ENCODE assay signal across 20 mouse cellular contexts in genomic region chr9:33724811-33725210, GRCm38 (mm10).
DNase-seq lines count a peak whose midpoint lies in the region; TF ChIP-seq lines count a peak whose summit lies in the region.
"Had no signal": no experiment of that assay in that cellular context is flagged by ENCODE, and none has a peak within 500 bp of the region (broad histone marks: within the 10 kb centered on the region; RNA-seq: fewer than 3 reads in every experiment).

No protein-coding gene starts in this region.

- DNase-seq in right cerebral cortex, adult 18-20 months, result peak; percentile 7
- no peak for DNase-seq in right cerebral cortex, postnatal 4 days
- peak; percentile 67 to 84 for DNase-seq in cerebellum, adult 2 months
- DNase-seq in cerebellum, postnatal 14 days, result peak; percentile 12 to 61
- no peak for DNase-seq in heart, postnatal 14 days
- no peak for DNase-seq in gastrocnemius, adult 2 months
- no peak for DNase-seq in left cerebral cortex, postnatal 4 days
- DNase-seq: adrenal gland, adult 8-10 months; embryo, embryonic 11 days; gastrocnemius, postnatal 14 days; heart, adult 11 months; kidney, adult 8-10 months; kidney, postnatal 10 days; retina, postnatal 1 day; thymus, postnatal 14 days had no signal

- TF ChIP-seq POLR2A in cerebellum, adult 2 months (IDR thresholded peaks at IDR 0.05; ENCODE audit: borderline replicate concordance, insufficient read depth, low read length), result no peak

- 9% methylated on average over 1 of the region's 1 CpGs for WGBS in cerebellum, adult 2 months

- no peak overlapping the region for H3K4me3 ChIP-seq in cerebellum, adult 2 months (replicated peaks; ENCODE audit: insufficient read depth, low read depth, low read length)
- no peak overlapping the region for H3K4me3 ChIP-seq in gastrocnemius, adult 2 months
- H3K4me3 ChIP-seq: hindbrain, embryonic 10.5 days; intestine, embryonic 15.5 days; midbrain, embryonic 15.5 days; neural tube, embryonic 12.5 days had no signal

- H3K4me1 ChIP-seq in cerebellum, adult 2 months (ENCODE audit: control insufficient read depth, insufficient read depth, low read length), result peaks cover 8% of the 10 kb centered on the region; the same call in 1 of the 2 replicates
- H3K4me1 ChIP-seq: hindbrain, embryonic 10.5 days; intestine, embryonic 15.5 days; midbrain, embryonic 15.5 days; neural tube, embryonic 12.5 days had no signal

- intact Hi-C loops in heart, postnatal 14 days (cut with DNase I), result no loop called here
- intact Hi-C loops in gastrocnemius, adult 2 months (cut with DNase I), result no loop called here
- intact Hi-C loops in left cerebral cortex, postnatal 4 days (cut with DNase I), result no loop called here

- peak overlapping the region; percentile 91 for H3K27ac ChIP-seq in cerebellum, adult 2 months (ENCODE audit: insufficient read depth, low read length)
- H3K27ac ChIP-seq in gastrocnemius, adult 2 months, result no peak overlapping the region
- H3K27ac ChIP-seq: hindbrain, embryonic 10.5 days; intestine, embryonic 15.5 days; macrophage; midbrain, embryonic 15.5 days; neural tube, embryonic 12.5 days had no signal

- H3K27me3 ChIP-seq in cerebellum, adult 2 months (ENCODE audit: control insufficient read depth, insufficient read depth, low read length), result no peaks in the 10 kb centered on the region
- H3K27me3 ChIP-seq: intestine, embryonic 15.5 days; midbrain, embryonic 15.5 days; neural tube, embryonic 12.5 days had no signal

- TF ChIP-seq CTCF in cerebellum, adult 2 months (IDR thresholded peaks at IDR 0.05; ENCODE audit: borderline replicate concordance, insufficient read depth, low read depth, low read length), result no peak
- TF ChIP-seq CTCF in gastrocnemius, adult 2 months (IDR thresholded peaks at IDR 0.05), result no peak

Comparison
In these comparisons a context has a peak if more than half of its experiments do, and no peak if none do; other contexts are left out.
1. DNase-seq: peak in right cerebral cortex, adult 18-20 months (single experiment), cerebellum, adult 2 months (2 of 2) and cerebellum, postnatal 14 days (2 of 2); none in right cerebral cortex, postnatal 4 days (single experiment), heart, postnatal 14 days (0 of 2), gastrocnemius, adult 2 months (single experiment) and left cerebral cortex, postnatal 4 days (single experiment).